Mouse (Mus musculus) liver, embryonic 13.5 days (tissue): ENCODE results near the gene Htr1b. TPM values are rescaled to one million over a fixed set of nuclear protein-coding genes. Genes with fewer than 3 reads are reported as not detected.

Source experiments
- ATAC-seq: fragments of 200-750 bp; cut with Nextera tagmentation; 2 replicates; pipeline ENCODE4 v1.8.0; 2017; ENCODE audit warnings: low read depth, mild to moderate bottlenecking, moderate number of reproducible peaks, moderate library complexity
- DNase-seq: peaks from one replicate; pipeline ENCODE4 v3.0.0; 2022
- H3K27ac ChIP-seq: fragments of 300-500 bp; sonication (generic); 2 replicates; pipeline ENCODE4 v1.5.1; 2015; ENCODE audit warnings: moderate library complexity, mild to moderate bottlenecking, inconsistent platforms
- H3K27me3 ChIP-seq: fragments of 300-500 bp; sonication (generic); 2 replicates; pipeline ENCODE4 v1.6.1; 2015; ENCODE audit warnings: mild to moderate bottlenecking, inconsistent platforms
- H3K36me3 ChIP-seq: fragments of 300-500 bp; sonication (generic); 2 replicates; pipeline ENCODE4 v1.6.1; 2015; ENCODE audit warnings: mild to moderate bottlenecking, inconsistent platforms
- H3K4me1 ChIP-seq: fragments of 300-500 bp; sonication (generic); replicated peaks from 2 replicates; pipeline ENCODE4 v1.6.1; 2015; ENCODE audit warnings: inconsistent platforms
- H3K4me2 ChIP-seq: fragments of 300-500 bp; sonication (generic); 2 replicates; pipeline ENCODE4 v1.6.1; 2015; ENCODE audit warnings: inconsistent platforms, mild to moderate bottlenecking, moderate library complexity
- H3K4me3 ChIP-seq: fragments of 300-500 bp; sonication (generic); replicated peaks from 2 replicates; pipeline ENCODE4 v1.5.1; 2015; ENCODE audit warnings: mild to moderate bottlenecking, inconsistent platforms
- H3K9ac ChIP-seq: fragments of 300-500 bp; sonication (generic); 2 replicates; pipeline ENCODE4 v1.6.1; 2015; ENCODE audit warnings: mild to moderate bottlenecking, inconsistent platforms
- H3K9me3 ChIP-seq: fragments of 300-500 bp; sonication (generic); replicated peaks from 2 replicates; pipeline ENCODE4 v1.6.1; 2016; ENCODE audit warnings: inconsistent platforms
- WGBS: fragments of 180-500 bp; shearing (Covaris S2); methylation state at CpG from one replicate; pipeline ENCODE4 v1.1.7; 2015; ENCODE audit not compliant: insufficient replicate concordance; 5-methylcytosine and 5-hydroxymethylcytosine counted together
- polyA plus RNA-seq: library from polyadenylated mRNA; unstranded; fragments of >200 nt; fragmentation: Nextera tagmentation; extraction: Ambion mirVana; gene quantifications from 2 replicates; pipeline ENCODE4 v1.2.1, GENCODE M21; 2015

The Htr1b gene
- polyA plus RNA-seq, 1 experiment from 2014 or later: 0.02 TPM

DNA sequence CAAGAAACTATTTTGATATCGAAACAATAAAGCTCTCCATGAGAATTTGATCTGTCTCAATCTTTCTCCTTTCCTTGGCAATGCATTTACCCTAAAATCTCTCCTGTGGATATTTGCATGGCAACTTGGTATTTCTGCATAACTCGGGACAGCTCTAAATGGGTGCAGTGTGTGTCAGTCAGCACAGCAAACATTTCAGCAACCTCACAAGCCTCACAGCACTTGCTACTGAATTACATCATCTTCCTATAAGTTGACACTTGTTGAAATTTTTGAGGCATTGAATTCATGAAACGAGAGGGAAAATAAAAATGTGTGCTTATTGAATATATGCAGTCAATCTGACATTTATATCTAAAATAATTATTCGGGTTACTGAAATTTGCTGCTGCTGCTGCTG, 22.6 kb downstream of the Htr1b start:
- no peak overlapping the region for H3K9ac ChIP-seq
- no peak overlapping the region for H3K4me2 ChIP-seq
- no peak overlapping the region for H3K27ac ChIP-seq
- no peaks in the 10 kb centered on the region for H3K9me3 ChIP-seq
- H3K36me3 ChIP-seq: no peaks in the 10 kb centered on the region
- H3K4me1 ChIP-seq: no peaks in the 10 kb centered on the region
- DNase-seq (no peak), ATAC-seq (no peak)
- 58% methylated on average over 4 of the region's 4 CpGs for WGBS
- H3K27me3 ChIP-seq: no peaks in the 10 kb centered on the region
- H3K4me3 ChIP-seq: no peak overlapping the region

Other genes starting within 250 kb of the Htr1b start
- gene Mei4, start 229.8 kb upstream of the Htr1b start, polyA plus RNA-seq: 0.37 and 0.54 TPM in 2 replicates